Mouse (Mus musculus) liver, adult 2 months (tissue): ENCODE data around the gene Klf13. TPM values are rescaled to one million over a fixed set of nuclear protein-coding genes. Genes with fewer than 3 reads are reported as not detected.
A peak's percentile ranks its signal among the peaks of the same experiment; 100 is the strongest.

Experiments
- DNase-seq: peaks from one replicate; pipeline ENCODE4 v3.0.0-alpha.2; 2011; ENCODE audit warnings: low read depth, low spot score; ENCODE audit errors: extremely low read depth
- H3K27ac ChIP-seq: fragments of 200-500 bp; replicated peaks from 2 replicates; pipeline ENCODE4 v1.5.1; 2012; ENCODE audit warnings: low read depth, mild to moderate bottlenecking, control low read depth, inconsistent platforms, low read length; ENCODE audit not compliant: insufficient read depth
- H3K27me3 ChIP-seq: fragments of 200-500 bp; 2 replicates; pipeline ENCODE4 v1.6.1; 2012; ENCODE audit warnings: mild to moderate bottlenecking, moderate library complexity, low read length, inconsistent platforms; ENCODE audit not compliant: control insufficient read depth, insufficient read depth
- H3K36me3 ChIP-seq: fragments of 200-500 bp; 2 replicates; pipeline ENCODE4 v1.6.1; 2012; ENCODE audit warnings: low read length, inconsistent platforms; ENCODE audit not compliant: control insufficient read depth, insufficient read depth
- H3K4me1 ChIP-seq: fragments of 200-500 bp; 2 replicates; pipeline ENCODE4 v1.6.1; 2011; ENCODE audit warnings: low read length; ENCODE audit not compliant: control insufficient read depth, insufficient read depth
- H3K4me3 ChIP-seq: fragments of 200-500 bp; 2 replicates; pipeline ENCODE4 v1.5.1; 2011; ENCODE audit warnings: low read depth, mild to moderate bottlenecking, control low read depth, low read length, moderate library complexity; ENCODE audit not compliant: insufficient read depth
- H3K79me2 ChIP-seq: fragments of 200-500 bp; 2 replicates; pipeline ENCODE4 v1.6.1; 2012; ENCODE audit warnings: inconsistent platforms, mild to moderate bottlenecking, low read length, moderate library complexity; ENCODE audit not compliant: control insufficient read depth, insufficient read depth
- H3K9ac ChIP-seq: fragments of 200-500 bp; 2 replicates; pipeline ENCODE4 v1.6.1; 2012; ENCODE audit warnings: low read depth, mild to moderate bottlenecking, control low read depth, inconsistent platforms, low read length
- CTCF ChIP-seq: fragments of 200-500 bp; IDR thresholded peaks from 2 replicates; pipeline ENCODE4 v1.5.1; 2011; ENCODE audit warnings: low read depth, low read length, control low read depth
- POLR2A ChIP-seq: fragments of 200-500 bp; IDR thresholded peaks from 2 replicates; pipeline ENCODE4 v1.6.1; 2011; ENCODE audit warnings: low read length, control low read depth; ENCODE audit not compliant: insufficient read depth; ENCODE audit errors: extremely low read depth
- WGBS: fragments of 180-500 bp; shearing (Covaris S2); methylation state at CpG from one replicate; pipeline ENCODE4 v1.1.7; 2018; 5-methylcytosine and 5-hydroxymethylcytosine counted together
- polyA plus RNA-seq: library from polyadenylated mRNA; depleted of rRNA; stranded (reverse); fragments of >200 nt; gene quantifications from 2 replicates; pipeline ENCODE4 v1.2.3, GENCODE M21; 2012
- total RNA-seq: library from RNA; depleted of rRNA; stranded (reverse); fragments of >200 nt; gene quantifications from 2 replicates; pipeline ENCODE4 v1.2.3, GENCODE M21; 2014

Gene Klf13
- total and polyA plus RNA-seq, 2 experiments, result 14.1 to 26.4 TPM

GRCm38 (mm10) chr7:63933905-63934304 is 4.8 kb downstream of the Klf13 start:
- no peaks in the 10 kb centered on the region for H3K36me3 ChIP-seq
- DNase-seq, result peak; percentile 6
- peaks cover 46% of the 10 kb centered on the region for H3K79me2 ChIP-seq
- H3K27ac ChIP-seq, result peak overlapping the region; percentile 19; the same call in 1 of the 2 replicates
- no peaks in the 10 kb centered on the region for H3K27me3 ChIP-seq
- 81% methylated on average over 6 of the region's 6 CpGs for WGBS
- no peak overlapping the region for H3K4me3 ChIP-seq
- peak overlapping the region; percentile 17; the same call in 1 of the 2 replicates for H3K9ac ChIP-seq
- TF ChIP-seq CTCF, result no peak
- no peak for TF ChIP-seq POLR2A
- H3K4me1 ChIP-seq, result peaks cover 29% of the 10 kb centered on the region

GRCm38 (mm10) chr7:63932461-63932860 is 6.3 kb downstream of the Klf13 start:
- DNase-seq, result peak; percentile 13
- Histone ChIP-seq H3K79me2 (peaks cover 46% of the 10 kb centered on the region), H3K9ac (no peak overlapping the region), H3K4me3 (no peak overlapping the region), H3K4me1 (peaks cover 31% of the 10 kb centered on the region), H3K27me3 (no peaks in the 10 kb centered on the region), H3K36me3 (no peaks in the 10 kb centered on the region), H3K27ac (no peak overlapping the region)
- WGBS, result 86% methylated on average over 3 of the region's 3 CpGs
- TF ChIP-seq CTCF (no peak), POLR2A (no peak)

- WGBS, result 76% methylated on average over 5 of the region's 5 CpGs
These were observed 7.9 kb downstream of the Klf13 start for GRCm38 (mm10) chr7:63930766-63931165.

GRCm38 (mm10) chr7:63930132-63930531 is 8.6 kb downstream of the Klf13 start:
- Histone ChIP-seq H3K36me3 (no peaks in the 10 kb centered on the region), H3K4me1 (peaks cover 45% of the 10 kb centered on the region), H3K27me3 (no peaks in the 10 kb centered on the region), H3K79me2 (peaks cover 46% of the 10 kb centered on the region), H3K27ac (peak overlapping the region; percentile 62; the same call in 1 of the 2 replicates), H3K4me3 (no peak overlapping the region), H3K9ac (no peak overlapping the region)
- DNase-seq, result peak; percentile 26
- 96% methylated on average over 3 of the region's 3 CpGs for WGBS
- TF ChIP-seq POLR2A, result no peak
- TF ChIP-seq CTCF, result no peak

More at GRCm38 (mm10) chr7:63930766-63931165, 7.9 kb downstream of the Klf13 start:
- no peak overlapping the region for H3K9ac ChIP-seq
- H3K27ac ChIP-seq, result 0 out of 2 replicates have a peak overlapping the region, but pooled peaks have one; percentile 22
- H3K36me3 ChIP-seq, result no peaks in the 10 kb centered on the region
- peaks cover 52% of the 10 kb centered on the region for H3K79me2 ChIP-seq
- H3K27me3 ChIP-seq, result no peaks in the 10 kb centered on the region
- peak; percentile 28 for DNase-seq
- no peak overlapping the region for H3K4me3 ChIP-seq
- no peak for TF ChIP-seq POLR2A
- TF ChIP-seq CTCF, result no peak
- peaks cover 46% of the 10 kb centered on the region for H3K4me1 ChIP-seq

- Histone ChIP-seq H3K79me2 (peaks cover 40% of the 10 kb centered on the region; the same call in 1 of the 2 replicates), H3K36me3 (no peaks in the 10 kb centered on the region), H3K4me3 (no peak overlapping the region), H3K27ac (peak overlapping the region; percentile 62), H3K9ac (peak overlapping the region; percentile 46; the same call in 1 of the 2 replicates), H3K4me1 (peaks cover 40% of the 10 kb centered on the region), H3K27me3 (no peaks in the 10 kb centered on the region)
- DNase-seq, result peak; percentile 86
- WGBS, result 20% methylated on average over 4 of the region's 4 CpGs
- TF ChIP-seq CTCF, result no peak
- no peak for TF ChIP-seq POLR2A
These were observed 9.6 kb downstream of the Klf13 start for GRCm38 (mm10) chr7:63929080-63929479.

- H3K79me2 ChIP-seq, result peaks cover 47% of the 10 kb centered on the region; the same call in 1 of the 2 replicates
- no peak overlapping the region for H3K4me3 ChIP-seq
- no peaks in the 10 kb centered on the region for H3K27me3 ChIP-seq
- peak; percentile 79 for DNase-seq
- TF ChIP-seq CTCF (no peak), POLR2A (0 out of 2 replicates have a peak, but pooled peaks have one; percentile 26)
- 64% methylated on average over 6 of the region's 6 CpGs for WGBS
- H3K27ac ChIP-seq, result peak overlapping the region; percentile 32
- H3K4me1 ChIP-seq, result peaks cover 45% of the 10 kb centered on the region
- no peaks in the 10 kb centered on the region for H3K36me3 ChIP-seq
- no peak overlapping the region for H3K9ac ChIP-seq
These were observed 11.6 kb downstream of the Klf13 start for GRCm38 (mm10) chr7:63927121-63927520.
